14 mouse cellular contexts compared by ENCODE assay signal in genomic region chr12:112916698-112917400, GRCm38 (mm10). TPM values are rescaled to one million over a fixed set of nuclear protein-coding genes. Genes with fewer than 3 reads are reported as not detected.
DNase-seq lines count a peak whose midpoint lies in the region; ATAC-seq lines count a peak whose summit lies in the region.
"Had no signal": no experiment of that assay in that cellular context is flagged by ENCODE, and none has a peak within 500 bp of the region (broad histone marks: within the 10 kb centered on the region; RNA-seq: fewer than 3 reads in every experiment).

No protein-coding gene starts in this region.

- ATAC-seq in megakaryocyte, adult 5-6 weeks (ENCODE audit: poor library complexity, severe bottlenecking), result no peak
- ATAC-seq in heart, embryonic 15.5 days (replicated peaks; ENCODE audit: insufficient number of reproducible peaks, insufficient read depth, low FRiP score, low read depth), result no peak
- no peak for ATAC-seq in frontal cortex, adult (ENCODE audit: low TSS enrichment)
- ATAC-seq: liver, embryonic 12.5 days; Patski had no signal

- no peak overlapping the region for H3K9ac ChIP-seq in heart, embryonic 15.5 days
- H3K9ac ChIP-seq: hindbrain, embryonic 15.5 days; liver, embryonic 12.5 days had no signal

- intact Hi-C loops in gastrocnemius, postnatal 36 days (cut with DNase I), result no loop called here

- H3K4me2 ChIP-seq in heart, embryonic 15.5 days, result no peak overlapping the region
- H3K4me2 ChIP-seq: hindbrain, embryonic 15.5 days; liver, embryonic 12.5 days had no signal

- peaks cover 91% of the 10 kb centered on the region for H3K4me1 ChIP-seq in megakaryocyte, embryonic 14.5 days
- H3K4me1 ChIP-seq in heart, embryonic 15.5 days (replicated peaks), result peaks cover 34% of the 10 kb centered on the region
- H3K4me1 ChIP-seq: liver, embryonic 12.5 days had no signal

- H3K27ac ChIP-seq in heart, embryonic 15.5 days, result peak overlapping the region; percentile 1; the same call in 1 of the 2 replicates
- H3K27ac ChIP-seq: hindbrain, embryonic 15.5 days; liver, embryonic 12.5 days had no signal

- peak; percentile 68 to 69 for DNase-seq in gastrocnemius, postnatal 36 days
- peak; percentile 92 for DNase-seq in skeletal muscle tissue, adult 2 months (ENCODE audit: low read depth, low spot score)
- DNase-seq in neural tube, embryonic 10.5 days (ENCODE audit: extremely low spot score, low spot score), result no peak
- DNase-seq: cerebellum, postnatal 36 days; lung, postnatal 10 days; midbrain, embryonic 14.5 days; thymus, adult 2 months had no signal

- no peaks in the 10 kb centered on the region for H3K9me3 ChIP-seq in megakaryocyte, embryonic 14.5 days
- H3K9me3 ChIP-seq in heart, embryonic 15.5 days (replicated peaks), result no peaks in the 10 kb centered on the region
- H3K9me3 ChIP-seq: hindbrain, embryonic 15.5 days; liver, embryonic 12.5 days had no signal

- peaks cover 72% of the 10 kb centered on the region for H3K36me3 ChIP-seq in megakaryocyte, embryonic 14.5 days (replicated peaks; ENCODE audit: low read length)
- H3K36me3 ChIP-seq in heart, embryonic 15.5 days, result no peaks in the 10 kb centered on the region; the same call in 1 of the 2 replicates
- H3K36me3 ChIP-seq: liver, embryonic 12.5 days had no signal

- H3K4me3 ChIP-seq in megakaryocyte, embryonic 14.5 days (replicated peaks), result peak overlapping the region; percentile 83
- H3K4me3 ChIP-seq in heart, embryonic 15.5 days, result no peak overlapping the region
- H3K4me3 ChIP-seq: hindbrain, embryonic 15.5 days; liver, embryonic 12.5 days had no signal

- 59% methylated on average over 16 of the region's 16 CpGs for WGBS in heart, embryonic 15.5 days

- H3K27me3 ChIP-seq in megakaryocyte, embryonic 14.5 days (replicated peaks), result peaks cover 25% of the 10 kb centered on the region
- H3K27me3 ChIP-seq in heart, embryonic 15.5 days, result peaks cover 62% of the 10 kb centered on the region
- H3K27me3 ChIP-seq: hindbrain, embryonic 15.5 days; Patski had no signal

RNA-seq across cellular contexts. Expression of gene Jag2, which starts 12.7 kb away (rescaled TPM):
- polyA plus RNA-seq in megakaryocyte, embryonic 14.5 days (2012; ENCODE audit: insufficient read depth, low replicate concordance), result 4.8 and 14.7 TPM in 2 replicates
- 0.36 and 1.3 TPM in 2 replicates for total RNA-seq in megakaryocyte, adult 5-6 weeks (2015)
- total RNA-seq in megakaryocyte, adult 5-6 weeks (2017), result not detected in 2 replicates
- 10 to 100 TPM; 18.0 to 19.6 TPM for total RNA-seq in gastrocnemius, postnatal 36 days (2021)
- polyA plus RNA-seq in heart, embryonic 15.5 days (2015; fragmentation: Nextera tagmentation; extraction: Ambion mirVana), result 3.7 and 6.6 TPM in 2 replicates

RNA-seq across cellular contexts. Expression of gene Nudt14, which starts 25.1 kb away (rescaled TPM):
- 14.1 and 42.5 TPM in 2 replicates for polyA plus RNA-seq in megakaryocyte, embryonic 14.5 days (2012; ENCODE audit: insufficient read depth, low replicate concordance)
- total RNA-seq in megakaryocyte, adult 5-6 weeks (2015), result 9.7 and 10.5 TPM in 2 replicates
- 11.4 and 11.9 TPM in 2 replicates for total RNA-seq in megakaryocyte, adult 5-6 weeks (2017)
- 1 to 10 TPM; 7.5 to 8.2 TPM for total RNA-seq in gastrocnemius, postnatal 36 days (2021)
- 32.1 and 48.3 TPM in 2 replicates for polyA plus RNA-seq in heart, embryonic 15.5 days (2015; fragmentation: Nextera tagmentation; extraction: Ambion mirVana)

RNA-seq across cellular contexts. Expression of gene Gpr132, which starts 48.8 kb away (rescaled TPM):
- polyA plus RNA-seq in megakaryocyte, embryonic 14.5 days (2012; ENCODE audit: insufficient read depth, low replicate concordance), result 1.2 TPM in 1 of 2 replicates, not detected in the other
- 20.0 and 25.8 TPM in 2 replicates for total RNA-seq in megakaryocyte, adult 5-6 weeks (2015)
- total RNA-seq in megakaryocyte, adult 5-6 weeks (2017), result 7.6 and 10.7 TPM in 2 replicates
- total RNA-seq in gastrocnemius, postnatal 36 days (2021), result under 1 TPM; 0.10 to 0.26 TPM
- polyA plus RNA-seq in heart, embryonic 15.5 days (2015; fragmentation: Nextera tagmentation; extraction: Ambion mirVana), result 0.19 and 2.2 TPM in 2 replicates
- polyA plus RNA-seq: hindbrain, embryonic 15.5 days; Patski had no signal

RNA-seq across cellular contexts. Expression of gene Btbd6, which starts 59.4 kb away (rescaled TPM):
- 25.3 and 64.2 TPM in 2 replicates for polyA plus RNA-seq in megakaryocyte, embryonic 14.5 days (2012; ENCODE audit: insufficient read depth, low replicate concordance)
- total RNA-seq in megakaryocyte, adult 5-6 weeks (2015), result 4.2 and 5.9 TPM in 2 replicates
- 2.4 and 4.0 TPM in 2 replicates for total RNA-seq in megakaryocyte, adult 5-6 weeks (2017)
- 10 to 100 TPM; 12.7 to 13.5 TPM for total RNA-seq in gastrocnemius, postnatal 36 days (2021)
- polyA plus RNA-seq in heart, embryonic 15.5 days (2015; fragmentation: Nextera tagmentation; extraction: Ambion mirVana), result 19.4 and 23.5 TPM in 2 replicates

Comparison
In these comparisons a context has a peak if more than half of its experiments do, and no peak if none do; other contexts are left out.
1. RNA of gene Jag2, which starts 12.7 kb away (total RNA-seq): 18.0 to 19.6 TPM in gastrocnemius, postnatal 36 days; 0.36 to 1.3 TPM in megakaryocyte, adult 5-6 weeks; every median in the first group is over 4 times any median in the second.
2. RNA of gene Gpr132, which starts 48.8 kb away (total RNA-seq): 7.6 to 25.8 TPM in megakaryocyte, adult 5-6 weeks; 0.10 to 0.26 TPM in gastrocnemius, postnatal 36 days; every median in the first group is over 4 times any median in the second.